Mouse (Mus musculus): ENCODE measurements around the gene 5530401A14Rik.

5530401A14Rik gene

GRCm38 (mm10) chr11:81860250-81860972 lies at the start of gene 5530401A14Rik:
5530401A14Rik (plus strand) TSS chr11:81860673.
- no peak for DNase-seq (ENCODE audit: low read depth, low spot score)

GRCm38 (mm10) chr11:81814816-81815215 lies 45.7 kb upstream of the 5530401A14Rik start:
- DNase-seq (ENCODE audit: low read depth, low spot score): no peak

- no peak for DNase-seq (ENCODE audit: low read depth, low spot score)
Observed at GRCm38 (mm10) chr11:81816531-81816930, 43.9 kb upstream of the 5530401A14Rik start.

GRCm38 (mm10) chr11:81832381-81832780 lies 28.1 kb upstream of the 5530401A14Rik start:
- peak; percentile 54 for DNase-seq (ENCODE audit: low read depth, low spot score)

- no peak for DNase-seq (ENCODE audit: low read depth, low spot score)
Observed at GRCm38 (mm10) chr11:81838426-81838825, 22.0 kb upstream of the 5530401A14Rik start.

GRCm38 (mm10) chr11:81841001-81841400 lies 19.5 kb upstream of the 5530401A14Rik start:
- no peak for DNase-seq (ENCODE audit: low read depth, low spot score)

- no peak for DNase-seq (ENCODE audit: low read depth, low spot score)
Observed at GRCm38 (mm10) chr11:81845010-81845685, 15.3 kb upstream of the 5530401A14Rik start.

- DNase-seq (ENCODE audit: low read depth, low spot score): no peak
Observed at GRCm38 (mm10) chr11:81845686-81846036, 14.8 kb upstream of the 5530401A14Rik start.

- DNase-seq (ENCODE audit: low read depth, low spot score): no peak
Observed at GRCm38 (mm10) chr11:81847773-81848490, 12.5 kb upstream of the 5530401A14Rik start.

- no peak for DNase-seq (ENCODE audit: low read depth, low spot score)
Observed at GRCm38 (mm10) chr11:81865661-81866382, 5.3 kb downstream of the 5530401A14Rik start.

- no peak for DNase-seq (ENCODE audit: low read depth, low spot score)
Observed at GRCm38 (mm10) chr11:81871506-81872213, 11.2 kb downstream of the 5530401A14Rik start.

- DNase-seq (ENCODE audit: low read depth, low spot score): no peak
Observed at GRCm38 (mm10) chr11:81896511-81896910, 36.0 kb downstream of the 5530401A14Rik start.

GRCm38 (mm10) chr11:81897547-81898354 lies 37.3 kb downstream of the 5530401A14Rik start:
- DNase-seq (ENCODE audit: low read depth, low spot score): peak; percentile 56

- DNase-seq (ENCODE audit: low read depth, low spot score): no peak
Observed at GRCm38 (mm10) chr11:81902318-81902717, 41.8 kb downstream of the 5530401A14Rik start.

GRCm38 (mm10) chr11:81908760-81909159 lies 48.3 kb downstream of the 5530401A14Rik start:
- no peak for DNase-seq (ENCODE audit: low read depth, low spot score)

GRCm38 (mm10) chr11:81909397-81909894 lies 49.0 kb downstream of the 5530401A14Rik start:
- DNase-seq (ENCODE audit: low read depth, low spot score): no peak

GRCm38 (mm10) chr11:81913071-81913470 lies 52.6 kb downstream of the 5530401A14Rik start:
- DNase-seq (ENCODE audit: low read depth, low spot score): no peak

GRCm38 (mm10) chr11:81915501-81915900 lies 55.0 kb downstream of the 5530401A14Rik start:
- no peak for DNase-seq (ENCODE audit: low read depth, low spot score)

GRCm38 (mm10) chr11:81923096-81923495 lies 62.6 kb downstream of the 5530401A14Rik start:
- DNase-seq (ENCODE audit: low read depth, low spot score): no peak

- no peak for DNase-seq (ENCODE audit: low read depth, low spot score)
Observed at GRCm38 (mm10) chr11:81923626-81924025, 63.2 kb downstream of the 5530401A14Rik start.

Measured in ZHBTc4 (cell line).